Mouse (Mus musculus) gastrocnemius, adult 18-20 months (tissue): Measurements from ENCODE around the gene Ghrhr. TPM values are rescaled to one million over a fixed set of nuclear protein-coding genes. Genes with fewer than 3 reads are reported as not detected.

Source experiments
- DNase-seq: peaks from one replicate; pipeline ENCODE4 v3.0.0; 2021; ENCODE audit warnings: low spot score
- total RNA-seq, 2 experiments: library from RNA; stranded (reverse); gene quantifications; 2 replicates each; pipeline ENCODE4 v1.2.3; 2021

The Ghrhr gene
- total RNA-seq, 2 experiments from 2014 or later, result not detected

DNA sequence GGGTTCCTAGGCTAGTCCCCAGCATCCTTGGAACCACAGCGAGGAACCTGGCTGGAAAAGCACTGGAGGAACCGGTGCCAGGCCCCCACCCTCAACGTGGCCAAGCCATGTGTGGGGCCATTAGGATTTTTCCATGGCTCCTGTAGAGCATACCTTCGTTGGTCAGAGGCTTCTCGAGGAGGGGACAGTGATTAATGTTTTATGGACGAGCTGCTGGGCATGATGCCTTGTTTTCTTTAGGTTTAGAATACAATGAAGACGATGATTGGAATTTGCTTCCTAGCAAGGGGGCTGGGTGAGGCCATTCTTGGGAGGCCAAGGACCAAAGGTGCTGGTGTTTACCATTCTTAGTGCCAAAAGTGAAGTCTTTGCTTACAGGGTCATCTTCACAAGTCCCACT lies 24.4 kb upstream of the Ghrhr start:
- no peak for DNase-seq

DNA sequence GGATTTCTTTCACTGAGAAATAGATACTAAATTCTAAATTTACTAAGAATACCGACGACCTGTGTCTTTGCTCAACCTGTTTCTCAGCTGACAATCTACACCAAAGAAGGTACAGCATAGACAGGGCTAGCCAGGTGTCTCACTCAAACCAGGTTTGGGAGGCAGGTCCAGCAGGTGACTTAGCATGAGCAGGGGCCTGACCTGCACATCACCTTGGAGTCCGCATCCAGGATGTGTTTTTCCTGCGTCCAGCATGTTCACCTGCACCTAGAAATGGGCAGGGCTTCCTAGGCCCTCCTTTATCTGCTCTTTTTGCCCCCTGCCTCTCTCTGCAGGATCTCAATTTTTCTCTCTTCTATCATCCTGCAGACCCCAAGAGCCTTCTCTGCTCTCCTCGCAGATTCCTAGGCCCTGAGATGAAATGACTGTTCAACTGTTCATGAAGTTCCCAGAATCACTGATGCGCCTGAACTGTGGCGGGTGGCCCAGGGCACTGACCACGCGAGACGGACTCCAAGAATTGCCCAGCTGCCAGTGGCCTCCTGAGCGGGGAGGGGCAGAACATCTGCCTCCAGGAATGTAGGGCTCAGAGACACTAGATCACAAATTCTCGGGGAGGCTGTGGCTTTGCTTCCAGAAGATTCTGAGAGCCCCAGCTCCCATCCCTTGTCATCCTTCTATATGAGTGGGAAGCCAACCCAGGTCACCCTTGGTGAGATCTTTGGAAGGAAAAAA lies 22.2 kb upstream of the Ghrhr start:
- no peak for DNase-seq

DNA sequence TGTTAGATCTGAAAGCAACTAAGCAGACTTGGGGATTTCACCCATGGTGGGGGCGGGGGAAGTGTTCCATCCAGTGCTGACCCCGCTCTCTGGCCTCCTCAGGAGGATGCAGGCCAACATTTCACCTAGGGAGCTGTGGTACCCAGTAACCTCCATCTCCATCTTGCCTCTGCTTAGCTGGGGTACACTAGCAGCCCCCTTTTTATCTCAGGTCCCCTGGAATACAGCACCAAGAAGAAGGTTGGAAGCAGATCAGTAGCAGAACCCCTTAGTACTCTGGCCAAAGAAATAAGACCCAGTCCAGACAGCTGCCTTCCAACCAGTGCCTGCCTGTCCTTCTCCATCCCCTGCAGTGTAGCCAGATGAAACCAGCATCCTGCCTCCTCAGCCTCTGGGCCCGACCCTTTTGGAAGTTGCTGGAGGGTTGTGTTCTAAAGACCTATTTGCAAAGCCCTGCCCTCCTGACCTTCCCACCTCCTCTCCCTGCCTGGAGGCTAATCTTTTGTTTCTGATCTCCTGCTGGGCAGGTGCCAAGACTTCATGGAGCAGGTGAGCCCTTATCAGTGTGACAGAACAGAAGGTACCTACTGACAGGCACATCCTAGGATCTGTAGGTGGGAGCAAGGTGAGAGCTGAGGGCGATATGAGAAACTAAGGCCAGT lies 21.5 kb upstream of the Ghrhr start:
- DNase-seq, result no peak

DNA sequence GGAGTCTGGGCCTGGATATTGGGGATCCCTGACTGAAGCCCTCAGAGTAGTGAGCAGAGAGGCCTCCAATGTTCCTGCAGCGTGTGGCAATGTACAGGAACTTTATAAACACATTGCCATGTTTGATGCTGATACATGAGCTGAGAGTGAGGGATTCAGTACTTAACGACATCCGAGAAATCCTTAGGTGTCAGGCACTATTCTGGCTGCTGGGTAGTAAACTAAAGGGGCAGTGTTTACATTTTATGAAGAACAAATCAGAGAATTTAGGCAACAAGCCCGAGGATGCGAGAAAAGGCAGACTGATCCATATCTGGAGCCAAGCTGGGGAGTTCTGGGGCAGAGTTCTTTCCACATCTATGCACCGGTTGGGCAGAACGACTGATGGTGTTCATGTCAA lies 20.5 kb upstream of the Ghrhr start:
- DNase-seq, result no peak

DNA sequence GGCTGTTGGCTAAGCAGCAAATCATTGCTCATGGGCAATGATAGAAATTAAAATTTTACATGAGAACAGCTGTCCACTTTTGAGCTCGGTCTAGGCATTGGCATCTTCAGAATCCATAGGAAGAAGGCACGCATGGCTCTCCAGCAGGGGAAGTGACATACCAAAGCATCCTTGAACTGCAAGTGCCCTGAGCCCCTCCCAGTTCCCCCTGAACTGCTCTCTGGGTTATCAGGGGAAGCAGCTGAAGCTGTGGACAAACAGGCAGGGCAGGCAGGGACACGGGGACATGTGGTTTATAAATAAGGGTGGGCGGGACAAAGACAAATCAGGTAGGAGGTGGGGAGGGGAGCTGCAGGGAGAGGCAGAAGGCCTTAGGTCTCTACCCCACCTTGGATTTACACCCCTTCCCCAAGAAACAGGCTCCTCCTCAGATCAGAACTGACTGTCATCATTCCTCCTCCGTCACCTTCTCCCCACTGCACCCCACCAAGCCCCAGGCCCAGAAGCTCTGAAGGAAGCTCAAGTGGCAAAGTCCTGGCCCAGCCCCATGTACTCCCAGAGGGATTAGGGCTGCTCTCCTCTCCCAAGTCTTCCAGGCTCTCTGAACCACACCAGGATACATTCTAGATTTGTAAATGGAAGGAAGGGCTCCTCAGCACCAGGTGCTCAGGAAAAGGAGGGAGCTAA lies 19.9 kb upstream of the Ghrhr start:
- DNase-seq, result no peak

DNA sequence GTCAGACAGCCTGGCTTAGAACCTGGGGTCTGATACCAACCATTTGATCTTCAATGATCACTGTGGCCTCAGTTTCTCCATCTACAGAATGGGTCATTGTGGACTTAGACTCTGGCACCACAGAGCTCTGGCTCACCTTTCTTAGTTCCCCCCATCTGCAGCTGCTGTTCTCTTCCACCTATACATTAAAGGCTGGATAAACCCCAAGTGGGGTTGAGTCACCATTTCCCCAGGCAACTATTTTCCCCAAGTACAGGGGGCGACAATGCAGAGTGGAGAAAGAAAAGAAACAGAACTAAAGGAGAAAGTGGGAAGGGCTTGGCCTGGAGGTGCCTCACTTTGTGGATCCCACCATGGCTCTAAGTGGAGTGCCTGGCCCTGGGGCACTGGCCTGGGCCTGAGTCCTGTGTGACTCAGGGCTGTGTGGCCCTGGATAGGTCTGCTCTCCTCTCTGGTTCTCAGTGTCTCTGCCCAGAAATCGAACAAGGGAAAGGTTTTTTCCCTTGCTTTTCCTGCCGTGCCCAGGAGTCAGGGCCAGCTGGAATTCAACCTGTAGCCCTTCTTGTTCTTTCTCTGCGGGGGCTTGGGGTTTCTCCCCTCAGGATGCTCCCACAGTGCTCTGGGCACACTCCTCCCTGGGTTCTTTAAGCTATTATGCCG lies 19.0 kb upstream of the Ghrhr start:
- DNase-seq, result no peak

DNA sequence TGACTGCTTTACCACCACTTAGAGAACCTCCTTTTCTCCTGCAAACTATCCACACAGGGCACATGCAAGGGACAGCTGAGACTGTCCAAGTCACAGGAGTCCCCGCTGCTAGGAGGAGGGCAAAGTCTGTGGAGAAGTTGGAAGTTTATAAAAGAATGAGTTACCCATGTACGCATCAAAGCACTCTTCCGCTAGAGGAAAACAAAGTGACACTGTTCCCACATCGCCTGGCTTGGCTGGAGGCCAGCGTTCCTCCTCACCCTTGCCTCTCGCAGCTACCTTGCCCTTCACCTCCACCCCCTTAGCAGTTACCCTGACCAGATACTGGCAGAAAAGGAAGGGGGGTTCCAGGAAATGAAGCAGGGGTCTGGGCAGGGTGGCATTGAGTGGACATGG lies 18.5 kb upstream of the Ghrhr start:
- DNase-seq, result no peak

DNA sequence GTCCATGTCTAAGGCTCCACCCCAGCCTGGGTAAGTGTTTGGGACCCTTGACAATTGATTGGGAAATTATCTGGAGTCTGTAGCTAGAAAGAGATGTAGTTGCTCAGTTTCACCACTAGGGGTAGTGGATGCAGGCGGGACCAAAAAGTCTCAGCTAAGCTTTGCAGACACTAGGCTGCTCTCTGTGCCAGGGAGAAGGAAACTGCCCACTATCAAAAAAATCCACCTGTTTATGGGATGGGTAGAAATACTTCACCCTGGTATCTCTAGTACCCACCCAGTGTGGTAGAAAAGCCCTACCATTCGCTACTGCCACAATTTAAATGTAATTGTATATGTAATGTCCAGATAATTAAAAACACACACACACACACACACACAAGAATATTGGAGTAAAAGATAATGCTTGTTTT lies 17.4 kb upstream of the Ghrhr start:
- no peak for DNase-seq

DNA sequence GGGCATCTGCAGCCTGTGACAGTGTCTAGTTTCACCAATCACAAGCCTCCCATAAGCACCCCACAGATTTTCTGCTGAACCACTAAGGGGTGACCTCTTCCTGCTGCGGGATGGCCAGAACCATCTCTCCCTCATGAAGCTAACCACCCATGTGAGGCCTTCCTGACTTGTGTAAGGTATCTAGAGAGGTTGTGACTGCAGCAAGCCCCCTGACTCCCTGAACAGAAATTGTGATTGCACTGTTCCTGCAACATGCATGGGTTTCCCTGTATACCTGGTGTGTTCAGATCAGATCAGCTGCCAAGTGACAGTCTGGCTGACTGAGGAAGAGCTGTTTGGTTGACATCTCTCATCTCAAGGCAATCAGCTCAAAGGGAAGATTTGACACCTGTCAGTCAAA lies 13.4 kb upstream of the Ghrhr start:
- no peak for DNase-seq

DNA sequence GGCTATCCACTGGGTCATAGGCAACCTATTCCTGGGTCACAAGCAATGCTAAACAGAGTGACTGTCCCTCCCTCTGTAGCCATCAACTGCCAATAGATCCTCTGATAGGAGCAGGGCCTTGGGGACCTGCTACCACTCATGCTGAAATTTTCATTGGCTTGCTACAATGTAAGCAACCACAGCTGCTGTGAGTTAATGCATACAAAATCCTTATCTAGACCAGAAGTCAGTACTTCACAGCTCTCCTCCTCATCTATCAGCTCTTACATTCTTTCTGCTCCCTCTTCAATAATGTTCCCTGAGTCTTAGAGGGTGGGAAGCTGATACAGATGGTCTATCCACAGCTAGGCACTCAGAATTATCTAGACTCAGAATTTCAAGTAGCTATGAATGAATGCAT lies 9.0 kb upstream of the Ghrhr start:
- no peak for DNase-seq

DNA sequence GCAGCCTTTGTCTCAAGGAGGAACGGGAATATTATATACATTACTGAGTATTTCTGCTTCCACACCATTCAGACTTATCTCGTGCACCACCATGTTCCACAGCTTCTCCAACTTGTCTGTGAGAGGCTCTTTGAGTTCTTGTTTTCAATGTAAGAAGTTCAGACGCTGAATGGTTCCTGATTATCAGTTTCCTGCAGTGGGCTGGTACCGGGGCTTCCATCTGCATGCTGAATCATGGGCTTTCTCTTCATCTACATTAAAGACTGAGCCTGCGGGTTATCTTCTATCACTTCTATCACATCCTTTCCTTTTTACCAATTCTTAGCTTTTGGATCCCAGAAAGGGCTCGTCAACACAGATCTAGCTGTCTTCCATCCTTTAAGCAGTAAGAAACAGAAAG lies 5.3 kb upstream of the Ghrhr start:
- DNase-seq, result no peak

DNA sequence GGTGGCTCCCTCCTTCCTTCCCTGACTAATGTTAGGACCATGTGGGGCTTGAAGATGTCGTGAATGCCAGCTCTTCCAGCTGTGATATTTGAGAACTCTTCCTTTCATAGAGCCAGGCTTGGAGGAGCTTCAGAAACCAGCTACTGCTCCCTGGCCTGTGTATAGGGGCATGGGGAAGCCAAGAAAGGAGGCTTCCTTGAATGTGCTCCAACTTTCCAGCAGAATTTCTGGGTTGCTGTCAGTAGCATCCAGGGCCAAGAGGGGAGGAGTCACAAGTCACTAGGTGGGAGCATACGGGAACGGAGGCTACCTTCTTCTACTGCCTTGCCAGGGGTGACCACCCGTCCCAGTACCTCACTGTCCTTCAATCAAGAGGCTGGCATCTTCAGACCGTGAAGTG lies 416 bp downstream of the Ghrhr start:
- peak; percentile 27 for DNase-seq

DNA sequence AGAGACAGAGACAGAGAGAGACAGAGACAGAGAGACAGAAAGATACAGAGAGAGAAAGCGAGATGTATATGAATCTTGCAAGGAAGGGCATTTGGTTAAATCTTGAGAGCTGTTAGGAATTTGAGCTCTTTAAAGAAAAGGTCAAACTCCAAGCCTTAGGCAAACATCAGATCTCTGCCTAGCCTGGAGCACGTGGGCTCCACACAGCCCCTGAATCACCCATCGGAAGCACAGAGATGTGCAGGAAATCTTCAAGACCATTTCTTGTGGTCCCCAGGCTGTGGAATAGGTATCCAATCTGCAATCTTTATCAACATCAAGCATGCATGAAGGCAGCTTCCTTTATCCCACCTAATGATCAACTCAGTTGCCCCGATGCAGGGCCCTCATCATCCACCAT lies 1.4 kb downstream of the Ghrhr start:
- no peak for DNase-seq

DNA sequence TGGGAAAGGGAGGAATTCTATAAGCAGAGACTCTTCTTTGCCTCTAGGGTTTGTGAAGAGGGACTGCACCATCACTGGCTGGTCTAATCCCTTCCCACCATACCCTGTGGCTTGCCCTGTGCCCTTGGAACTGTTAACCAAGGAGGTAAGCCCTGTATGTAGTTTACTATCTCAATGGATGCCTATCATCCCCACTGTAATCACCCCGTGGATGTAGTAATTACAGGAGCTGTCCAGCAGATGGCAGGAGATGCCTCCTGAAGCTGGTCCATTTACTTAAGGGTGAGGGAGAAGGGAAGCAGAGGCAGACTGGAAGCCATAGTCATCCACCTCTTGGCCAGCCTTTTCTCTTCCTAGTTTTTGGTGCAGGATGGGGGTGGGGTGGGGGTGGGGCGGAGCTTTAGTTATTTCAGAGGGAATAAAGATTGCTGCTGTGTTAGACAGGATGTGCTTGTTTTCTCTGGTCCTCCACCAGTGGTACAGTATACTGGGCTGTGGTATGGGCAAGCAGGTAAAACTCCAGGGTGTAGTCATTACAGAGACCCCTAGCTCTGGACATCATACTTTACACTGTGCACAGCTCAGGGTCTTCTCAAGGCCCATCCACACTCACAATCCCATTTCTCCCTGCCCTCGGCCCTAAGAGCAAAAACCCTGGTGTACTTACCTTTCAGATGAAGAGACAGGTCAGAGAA lies 3.7 kb downstream of the Ghrhr start:
- DNase-seq, result peak; percentile 35

DNA sequence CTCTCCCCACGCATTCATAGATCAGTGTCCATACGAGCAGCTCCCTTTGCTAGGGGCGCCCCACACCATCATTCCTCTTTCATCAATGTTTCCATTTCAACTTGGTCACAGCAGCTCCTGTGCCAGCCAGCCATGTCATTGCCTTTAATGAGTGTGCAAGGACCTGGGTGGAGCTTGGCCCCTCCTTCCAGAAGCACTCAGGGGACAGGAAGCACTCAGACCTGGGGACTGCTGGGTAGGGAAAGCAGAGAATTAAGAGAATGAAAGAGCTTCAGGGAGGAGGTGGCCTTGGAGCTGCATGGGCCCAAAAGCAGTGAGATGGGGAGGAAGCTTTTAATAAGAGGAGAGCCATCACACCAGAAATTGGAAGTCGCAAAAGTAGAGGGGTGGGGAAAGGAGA lies 5.9 kb downstream of the Ghrhr start:
- no peak for DNase-seq

DNA sequence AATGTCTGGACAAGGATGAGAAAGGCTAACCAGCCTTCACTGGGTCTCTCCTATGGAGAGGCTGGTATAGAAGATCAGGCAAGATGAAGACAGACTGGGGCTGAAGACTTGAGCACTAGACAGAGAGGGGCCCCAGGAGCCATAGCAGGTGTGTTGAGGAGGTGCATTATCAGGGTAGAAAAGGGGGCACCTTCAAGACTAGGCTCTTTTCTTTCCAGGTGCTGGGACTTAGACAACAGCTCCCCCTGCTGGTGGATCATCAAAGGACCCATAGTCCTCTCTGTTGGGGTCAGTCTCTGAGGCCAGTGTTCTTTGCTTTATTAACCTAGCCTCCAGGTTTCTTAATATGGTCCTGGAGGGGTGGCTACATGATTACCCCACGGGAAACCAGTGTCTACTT lies 7.8 kb downstream of the Ghrhr start:
- peak; percentile 64 for DNase-seq

DNA sequence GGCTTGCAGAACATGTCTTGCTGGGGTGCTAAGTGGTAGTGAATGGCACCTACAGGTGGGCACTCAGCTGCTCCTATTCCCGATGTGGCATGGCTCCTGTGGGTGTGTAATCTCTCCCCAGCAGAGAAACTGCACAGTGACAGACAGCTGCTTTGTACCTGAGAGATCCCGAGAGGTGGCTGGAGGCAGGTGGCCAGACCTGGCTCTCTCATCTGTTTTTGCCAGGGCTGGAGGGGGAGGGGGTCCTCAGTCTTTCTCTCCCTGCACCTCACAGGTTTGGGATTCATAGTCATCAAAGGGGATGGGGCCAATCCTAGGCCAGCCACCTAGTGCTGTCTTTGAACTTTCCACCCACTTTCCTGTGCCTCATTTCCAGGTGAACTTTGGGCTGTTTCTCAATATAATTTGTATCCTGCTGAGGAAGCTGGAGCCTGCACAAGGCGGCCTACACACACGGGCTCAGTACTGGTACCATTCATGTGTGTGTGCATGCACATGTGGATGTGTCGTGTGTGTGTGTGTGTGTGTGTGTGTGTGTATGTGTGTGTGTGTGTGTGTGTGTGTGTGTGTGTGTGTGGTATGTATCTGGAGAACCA lies 8.4 kb downstream of the Ghrhr start:
- no peak for DNase-seq

DNA sequence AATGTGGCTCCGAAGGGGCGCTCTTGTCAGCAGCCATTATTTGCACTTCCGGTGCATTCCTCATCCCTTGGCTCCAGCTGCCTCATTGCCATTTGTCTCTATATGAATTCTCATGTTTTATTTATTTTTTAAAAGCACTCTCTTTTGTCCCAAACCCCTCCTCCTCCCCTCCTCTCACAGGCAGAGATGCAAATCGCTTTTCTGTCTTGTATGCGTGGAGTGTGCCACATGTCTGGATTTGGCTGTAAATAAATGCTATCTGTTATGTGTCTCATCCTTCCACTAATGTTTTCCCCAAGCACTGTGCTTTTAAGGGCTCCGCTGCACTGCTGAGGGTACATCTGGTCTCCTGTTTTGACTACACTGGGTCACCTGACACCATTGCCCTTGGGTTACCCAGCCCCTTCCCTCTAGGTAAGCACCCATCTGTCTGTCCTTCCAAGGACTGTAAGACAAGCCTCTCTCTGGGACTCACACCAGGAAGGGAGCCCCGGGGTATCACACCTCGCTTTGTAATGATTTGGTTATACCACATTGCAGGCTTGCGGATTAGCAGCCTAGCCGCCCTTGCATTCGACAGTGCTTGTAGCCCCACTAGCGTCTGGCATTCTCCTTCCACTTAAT lies 12.6 kb downstream of the Ghrhr start:
- DNase-seq, result no peak

DNA sequence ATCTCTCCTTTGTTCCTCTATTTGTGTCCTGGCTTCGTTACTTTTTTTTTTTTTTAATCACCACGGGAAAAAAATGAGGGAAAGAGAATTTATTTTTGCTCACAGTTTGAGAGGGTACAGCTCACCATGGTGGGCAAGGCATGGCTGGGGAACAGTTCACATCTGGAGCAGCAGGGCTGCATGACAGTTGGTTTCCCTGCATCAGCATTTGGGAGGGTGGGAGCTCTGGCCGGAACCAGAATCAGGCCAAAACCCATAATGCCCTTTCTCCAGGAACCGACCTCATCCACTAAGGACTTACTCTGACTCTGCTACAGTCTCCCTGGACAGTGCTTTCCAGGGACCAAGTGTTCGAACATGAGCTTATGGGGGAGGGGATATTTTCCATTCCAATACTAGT lies 13.2 kb downstream of the Ghrhr start:
- no peak for DNase-seq

DNA sequence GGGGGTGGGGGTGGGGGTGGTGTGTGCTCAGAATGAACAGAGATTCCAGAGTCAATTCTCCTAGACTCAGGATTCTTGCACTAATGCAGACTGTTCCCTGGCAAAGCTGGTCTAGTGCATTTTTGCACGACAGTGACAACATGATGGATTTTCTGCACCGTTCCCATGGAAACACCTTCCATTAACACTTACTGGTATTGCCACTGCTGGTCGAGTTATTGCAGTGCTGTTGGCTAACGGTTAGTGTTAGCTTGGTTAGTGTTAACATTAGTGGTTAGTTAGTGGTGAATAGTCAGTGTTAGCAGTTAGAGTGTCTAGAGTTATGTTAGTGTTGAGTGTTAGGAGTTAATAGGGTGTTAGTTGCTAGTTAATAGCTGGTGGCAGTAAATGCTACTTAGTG lies 15.7 kb downstream of the Ghrhr start:
- no peak for DNase-seq

DNA sequence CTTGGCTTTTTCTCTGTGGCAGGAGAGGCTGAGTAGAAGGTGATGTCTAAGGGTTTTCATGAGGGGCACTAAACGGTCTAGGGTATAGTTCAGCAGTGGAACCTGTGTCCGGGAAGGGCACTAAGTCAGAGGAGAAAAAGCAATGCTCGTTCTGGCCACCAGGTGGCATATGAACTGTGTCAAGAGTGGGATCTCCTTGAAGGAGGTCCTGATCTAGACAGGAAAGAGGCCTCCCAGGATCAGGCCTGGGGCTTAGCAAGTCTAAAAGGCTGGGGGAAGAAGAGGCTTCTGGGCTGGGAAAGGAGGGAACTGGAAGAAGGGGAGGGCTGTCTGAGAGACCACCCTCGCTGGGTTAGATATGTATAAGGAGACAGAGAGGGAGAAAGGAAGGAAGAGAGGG lies 16.4 kb downstream of the Ghrhr start:
- DNase-seq, result peak; percentile 75
